Mouse (Mus musculus) intestine, embryonic 16.5 days (tissue): ENCODE measurements around the gene Cwh43. TPM values are rescaled to one million over a fixed set of nuclear protein-coding genes. Genes with fewer than 3 reads are reported as not detected.
A peak's percentile ranks its signal among the peaks of the same experiment; 100 is the strongest.

Source experiments
- ATAC-seq: fragments of 200-750 bp; cut with Nextera tagmentation; 2 replicates; pipeline ENCODE4 v1.8.0; 2017; ENCODE audit warnings: moderate TSS enrichment, moderate library complexity
- H3K27ac ChIP-seq: fragments of 300-500 bp; sonication (generic); 2 replicates; pipeline ENCODE4 v1.5.1; 2014; ENCODE audit warnings: mild to moderate bottlenecking, low read length
- H3K27me3 ChIP-seq: fragments of 300-500 bp; sonication (generic); replicated peaks from 2 replicates; pipeline ENCODE4 v1.6.1; 2014; ENCODE audit warnings: low read length, control low read depth, mixed read lengths; ENCODE audit not compliant: control insufficient read depth, insufficient read depth
- H3K36me3 ChIP-seq: fragments of 300-500 bp; sonication (generic); 2 replicates; pipeline ENCODE4 v1.6.1; 2014; ENCODE audit warnings: low read length, control low read depth; ENCODE audit not compliant: control insufficient read depth, insufficient read depth
- H3K4me1 ChIP-seq: fragments of 300-500 bp; sonication (generic); 2 replicates; pipeline ENCODE4 v1.6.1; 2014; ENCODE audit warnings: low read length, control low read depth, mixed read lengths; ENCODE audit not compliant: control insufficient read depth, insufficient read depth
- H3K4me2 ChIP-seq: fragments of 300-500 bp; sonication (generic); 2 replicates; pipeline ENCODE4 v1.6.1; 2014; ENCODE audit warnings: low read depth, low read length, control low read depth
- H3K4me3 ChIP-seq: fragments of 300-500 bp; sonication (generic); 2 replicates; pipeline ENCODE4 v1.5.1; 2014; ENCODE audit warnings: mild to moderate bottlenecking, low read length
- H3K9ac ChIP-seq: fragments of 300-500 bp; sonication (generic); 2 replicates; pipeline ENCODE4 v1.6.1; 2014; ENCODE audit warnings: low read depth, low read length
- H3K9me3 ChIP-seq: fragments of 300-500 bp; sonication (generic); 2 replicates; pipeline ENCODE4 v1.6.1; 2016; ENCODE audit warnings: low read length, control low read depth; ENCODE audit not compliant: control insufficient read depth
- WGBS: fragments of 180-500 bp; shearing (Covaris S2); extraction: QIAGEN DNeasy Blood & Tissue Kit; methylation state at CpG from one replicate; pipeline ENCODE4 v1.1.7; 2014; 5-methylcytosine and 5-hydroxymethylcytosine counted together
- polyA plus RNA-seq: library from polyadenylated mRNA; unstranded; fragments of >200 nt; fragmentation: Nextera tagmentation; extraction: Ambion mirVana; gene quantifications from 2 replicates; pipeline ENCODE4 v1.2.1, GENCODE M21; 2015

Cwh43 gene
- polyA plus RNA-seq, 1 experiment from 2014 or later, result 0.13 TPM

DNA sequence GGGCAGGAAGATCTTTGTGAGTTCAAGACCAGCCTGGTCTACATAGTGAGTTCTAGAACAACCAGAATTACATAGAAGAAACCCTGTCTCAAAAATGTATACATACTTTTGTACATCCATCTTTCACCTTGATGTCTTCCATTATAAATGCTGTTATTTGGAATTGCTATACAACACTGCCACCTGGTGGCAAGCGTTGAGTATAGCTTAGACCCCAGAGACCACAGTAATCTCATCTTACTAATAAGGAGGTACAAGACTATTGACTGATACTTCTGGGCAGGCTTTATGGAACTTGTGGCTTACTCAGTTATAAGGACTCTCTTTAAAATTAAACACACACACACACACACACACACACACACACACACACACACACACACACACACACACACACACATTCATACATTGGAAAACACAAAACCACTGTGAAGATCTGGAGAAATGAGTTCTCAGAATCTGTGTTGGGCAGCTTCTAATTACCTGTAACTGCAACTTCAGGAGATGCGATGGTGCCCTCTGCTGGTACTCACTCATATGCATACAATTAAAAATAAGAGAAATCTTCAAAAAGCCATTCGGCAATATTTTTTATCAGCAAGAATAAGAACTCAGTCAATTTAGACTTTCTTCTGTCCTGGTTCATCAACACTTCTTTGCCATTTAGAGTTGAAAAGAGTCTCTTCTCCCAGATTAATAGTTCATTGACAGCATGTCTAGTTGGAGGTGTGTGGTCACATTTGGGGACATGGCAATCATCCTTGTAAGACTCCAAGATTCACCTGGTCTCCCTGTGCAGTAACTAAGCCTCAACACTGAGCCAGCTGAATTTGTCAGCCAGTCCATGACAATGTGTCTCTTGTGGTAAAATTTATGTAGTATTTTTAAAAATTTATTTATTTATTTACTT is 22.9 kb upstream of the Cwh43 start:
- Histone ChIP-seq H3K9me3 (no peaks in the 10 kb centered on the region), H3K4me1 (no peaks in the 10 kb centered on the region), H3K27ac (no peak overlapping the region), H3K27me3 (0 out of 2 replicates have a peak, but pooled peaks cover 2% of the 10 kb centered on the region), H3K9ac (no peak overlapping the region), H3K4me3 (no peak overlapping the region), H3K4me2 (no peak overlapping the region), H3K36me3 (no peaks in the 10 kb centered on the region)
- WGBS, result 30% methylated on average over 3 of the region's 3 CpGs
- no peak for ATAC-seq

DNA sequence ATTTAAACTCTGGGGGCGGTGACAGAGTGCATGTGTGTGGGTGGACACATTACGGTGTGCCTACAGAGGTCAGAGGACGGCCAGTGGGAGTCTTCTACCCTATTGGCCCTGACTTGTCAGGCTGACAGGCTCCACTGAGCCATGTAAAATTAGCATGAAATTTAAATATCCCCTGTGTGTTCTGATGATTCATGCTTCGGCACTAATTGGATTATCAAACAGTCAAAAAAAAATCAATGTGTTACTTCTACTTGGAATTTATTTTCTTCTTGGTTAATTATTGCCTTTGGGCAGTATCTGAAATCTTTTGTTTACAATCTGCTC is 22.3 kb upstream of the Cwh43 start:
- Histone ChIP-seq H3K27ac (no peak overlapping the region), H3K4me1 (no peaks in the 10 kb centered on the region), H3K9me3 (no peaks in the 10 kb centered on the region), H3K36me3 (no peaks in the 10 kb centered on the region), H3K9ac (no peak overlapping the region), H3K4me2 (no peak overlapping the region), H3K4me3 (no peak overlapping the region), H3K27me3 (0 out of 2 replicates have a peak, but pooled peaks cover 2% of the 10 kb centered on the region)
- ATAC-seq, result no peak
- 61% methylated on average over 4 of the region's 4 CpGs for WGBS

DNA sequence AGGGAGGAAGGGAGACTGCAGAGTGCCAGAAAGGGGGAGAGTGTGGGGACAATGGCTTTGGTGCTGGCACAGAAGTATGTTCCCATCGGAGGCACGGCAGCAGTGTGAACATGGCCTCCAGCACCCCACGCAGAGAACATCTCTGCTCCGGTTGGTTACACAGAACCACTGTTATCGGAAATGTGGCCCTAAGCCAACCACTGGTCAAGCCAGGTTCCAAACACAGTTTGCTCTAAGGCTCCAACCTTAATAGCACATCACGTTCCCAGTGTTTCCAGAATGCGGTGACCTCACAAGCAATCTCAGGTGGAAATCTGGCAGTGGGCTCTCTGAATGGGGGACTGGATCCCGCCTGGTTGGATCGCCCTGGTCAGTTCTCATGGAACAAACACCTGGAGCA is 12.8 kb upstream of the Cwh43 start:
- 78% methylated on average over 9 of the region's 9 CpGs for WGBS

DNA sequence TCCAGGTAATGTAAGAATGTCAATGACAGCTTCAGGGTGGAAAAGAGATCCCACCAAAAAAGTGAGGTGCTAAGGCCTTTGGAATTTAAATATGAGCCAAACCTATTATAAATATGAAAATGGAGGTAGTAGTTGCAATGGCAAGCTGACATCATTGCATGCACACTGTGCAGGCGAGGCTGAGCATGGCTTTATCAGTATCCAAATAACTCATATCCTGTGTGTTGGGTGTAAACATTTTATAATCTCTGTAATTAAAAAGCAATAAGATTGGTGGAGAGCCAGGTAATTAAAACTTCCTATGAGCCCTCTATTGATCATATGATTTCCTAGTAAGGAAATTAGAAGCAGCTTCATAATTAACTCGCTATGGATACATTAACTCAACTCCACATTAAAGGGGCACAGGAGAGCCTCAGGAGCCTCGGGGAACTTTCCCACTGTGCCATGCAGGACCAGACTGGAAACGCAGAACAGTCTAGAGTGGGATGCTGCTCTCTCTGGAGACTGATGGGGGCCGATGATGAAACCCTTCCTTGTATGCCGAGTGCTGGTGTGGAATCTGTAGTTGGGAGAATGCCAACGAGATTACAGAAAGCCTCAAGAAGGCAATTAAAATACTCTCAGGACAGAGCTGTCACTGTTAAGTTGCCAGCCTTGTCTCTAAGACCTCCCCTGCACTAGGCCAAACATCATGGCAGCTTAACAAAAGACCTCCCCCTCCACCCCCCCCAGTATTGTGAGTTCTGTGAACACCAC is 5.9 kb upstream of the Cwh43 start:
- no peak overlapping the region for H3K4me3 ChIP-seq
- no peaks in the 10 kb centered on the region for H3K4me1 ChIP-seq
- WGBS, result 43% methylated on average over 7 of the region's 7 CpGs
- ATAC-seq, result peak; percentile 52; the same call in 1 of the 2 replicates
- H3K36me3 ChIP-seq, result no peaks in the 10 kb centered on the region
- H3K9me3 ChIP-seq, result no peaks in the 10 kb centered on the region
- H3K27me3 ChIP-seq, result peaks cover 4% of the 10 kb centered on the region
- no peak overlapping the region for H3K9ac ChIP-seq
- H3K4me2 ChIP-seq, result no peak overlapping the region
- H3K27ac ChIP-seq, result no peak overlapping the region

More for the DNA sequence above, 12.8 kb upstream of the Cwh43 start:
- H3K27me3 ChIP-seq, result no peaks in the 10 kb centered on the region
- no peak overlapping the region for H3K9ac ChIP-seq
- H3K27ac ChIP-seq, result no peak overlapping the region
- H3K4me2 ChIP-seq, result no peak overlapping the region
- H3K4me3 ChIP-seq, result no peak overlapping the region
- H3K36me3 ChIP-seq, result no peaks in the 10 kb centered on the region
- H3K4me1 ChIP-seq, result no peaks in the 10 kb centered on the region
- ATAC-seq, result no peak
- no peaks in the 10 kb centered on the region for H3K9me3 ChIP-seq

DNA sequence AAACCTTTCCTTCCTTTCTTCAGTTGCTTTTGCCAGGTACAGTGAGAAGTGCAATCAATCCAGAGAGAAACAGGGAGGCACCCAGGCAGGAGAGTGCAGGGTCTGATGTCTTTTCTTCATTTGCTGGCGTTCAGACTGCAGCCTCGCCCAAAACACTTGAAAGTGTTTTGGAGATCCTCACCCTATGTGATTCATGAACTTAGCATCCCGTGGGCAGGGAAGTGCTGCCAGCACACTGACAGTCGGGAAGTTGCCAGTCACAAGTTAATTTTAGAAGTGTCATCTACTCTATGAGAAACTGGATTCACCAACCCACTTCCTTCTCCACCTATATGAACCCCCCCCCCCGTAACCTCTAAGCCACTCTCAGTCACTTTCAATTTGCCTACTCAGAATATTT is 4.5 kb upstream of the Cwh43 start:
- no peak overlapping the region for H3K9ac ChIP-seq
- no peak for ATAC-seq
- H3K4me3 ChIP-seq, result no peak overlapping the region

GRCm38 (mm10) chr5:73402911-73403310 is 3.0 kb upstream of the Cwh43 start:
- Histone ChIP-seq H3K4me3 (no peak overlapping the region), H3K9me3 (no peaks in the 10 kb centered on the region)

More for the DNA sequence above, 4.5 kb upstream of the Cwh43 start:
- Histone ChIP-seq H3K4me2 (no peak overlapping the region), H3K36me3 (no peaks in the 10 kb centered on the region), H3K27ac (no peak overlapping the region), H3K4me1 (peaks cover 6% of the 10 kb centered on the region), H3K9me3 (no peaks in the 10 kb centered on the region), H3K27me3 (peaks cover 13% of the 10 kb centered on the region)
- WGBS, result 66% methylated on average over 5 of the region's 5 CpGs

GRCm38 (mm10) chr5:73403311-73404068 is 2.4 kb upstream of the Cwh43 start:
- Histone ChIP-seq H3K4me3 (no peak overlapping the region), H3K4me1 (peaks cover 8% of the 10 kb centered on the region), H3K36me3 (no peaks in the 10 kb centered on the region), H3K9ac (no peak overlapping the region), H3K9me3 (no peaks in the 10 kb centered on the region), H3K27ac (no peak overlapping the region), H3K27me3 (peaks cover 23% of the 10 kb centered on the region), H3K4me2 (no peak overlapping the region)
- 88% methylated on average over 14 of the region's 14 CpGs for WGBS
- no peak for ATAC-seq

More at GRCm38 (mm10) chr5:73402911-73403310, 3.0 kb upstream of the Cwh43 start:
- Histone ChIP-seq H3K27me3 (peaks cover 23% of the 10 kb centered on the region), H3K27ac (no peak overlapping the region), H3K36me3 (no peaks in the 10 kb centered on the region), H3K9ac (no peak overlapping the region), H3K4me1 (peaks cover 8% of the 10 kb centered on the region), H3K4me2 (no peak overlapping the region)
- WGBS, result 87% methylated on average over 4 of the region's 4 CpGs
- no peak for ATAC-seq

DNA sequence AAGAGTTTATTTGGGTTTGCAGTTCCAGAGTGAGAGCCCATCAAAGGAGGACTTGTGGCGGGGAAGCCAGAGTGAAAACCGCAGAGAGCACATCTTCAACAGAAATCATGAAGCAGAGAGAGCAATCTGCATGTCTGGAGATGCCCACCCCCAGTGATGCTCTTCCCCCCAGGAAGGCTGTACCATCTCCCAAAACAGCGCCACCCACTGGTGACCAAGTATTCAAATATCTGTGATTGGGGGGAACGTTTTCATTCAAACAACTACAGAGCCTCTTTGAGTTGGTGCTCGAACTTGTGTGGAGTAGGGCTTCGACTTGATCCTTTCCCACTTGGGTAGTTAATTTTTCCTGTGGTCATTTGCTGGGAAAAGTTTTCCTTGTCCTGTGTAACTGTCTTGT is 1.1 kb upstream of the Cwh43 start:
- WGBS, result 75% methylated on average over 6 of the region's 6 CpGs
- ATAC-seq, result no peak
- Histone ChIP-seq H3K27ac (no peak overlapping the region), H3K4me2 (no peak overlapping the region), H3K4me1 (peaks cover 8% of the 10 kb centered on the region), H3K9ac (no peak overlapping the region), H3K4me3 (no peak overlapping the region), H3K36me3 (no peaks in the 10 kb centered on the region), H3K27me3 (peaks cover 23% of the 10 kb centered on the region), H3K9me3 (no peaks in the 10 kb centered on the region)

- Histone ChIP-seq H3K4me3 (no peak overlapping the region), H3K27ac (no peak overlapping the region), H3K4me2 (no peak overlapping the region), H3K9ac (no peak overlapping the region), H3K36me3 (no peaks in the 10 kb centered on the region), H3K9me3 (no peaks in the 10 kb centered on the region), H3K27me3 (peaks cover 23% of the 10 kb centered on the region), H3K4me1 (peaks cover 8% of the 10 kb centered on the region)
- 33% methylated on average over 6 of the region's 6 CpGs for WGBS
- ATAC-seq, result no peak
These were observed 986 bp downstream of the Cwh43 start for GRCm38 (mm10) chr5:73406861-73407260.
